Mouse (Mus musculus) testis, adult 2 months (tissue): ENCODE measurements around the gene Cdh22. TPM values are rescaled to one million over a fixed set of nuclear protein-coding genes. Genes with fewer than 3 reads are reported as not detected.

Experiments used
- H3K27ac ChIP-seq: fragments of 200-500 bp; 2 replicates; pipeline ENCODE4 v1.5.1; 2012; ENCODE audit warnings: low read depth, low read length; ENCODE audit not compliant: control insufficient read depth, insufficient read depth
- H3K27me3 ChIP-seq: fragments of 200-500 bp; 2 replicates; pipeline ENCODE4 v1.6.1; 2012; ENCODE audit warnings: mild to moderate bottlenecking, low read length, moderate library complexity; ENCODE audit not compliant: control insufficient read depth, insufficient read depth
- H3K36me3 ChIP-seq: fragments of 200-500 bp; 2 replicates; pipeline ENCODE4 v1.6.1; 2012; ENCODE audit warnings: mild to moderate bottlenecking, low read length; ENCODE audit not compliant: control insufficient read depth, insufficient read depth
- H3K4me1 ChIP-seq: fragments of 200-500 bp; 2 replicates; pipeline ENCODE4 v1.6.1; 2012; ENCODE audit warnings: low read length; ENCODE audit not compliant: control insufficient read depth, insufficient read depth
- H3K4me3 ChIP-seq: fragments of 200-500 bp; 2 replicates; pipeline ENCODE4 v1.5.1; 2012; ENCODE audit warnings: low read depth, mild to moderate bottlenecking, low read length, moderate library complexity, mixed read lengths; ENCODE audit not compliant: control insufficient read depth
- CTCF ChIP-seq: fragments of 200-500 bp; IDR thresholded peaks from 2 replicates; pipeline ENCODE4 v1.5.1; 2012; ENCODE audit warnings: low read depth, mild to moderate bottlenecking, inconsistent platforms, low read length, moderate library complexity; ENCODE audit not compliant: control insufficient read depth, insufficient read depth, insufficient replicate concordance
- POLR2A ChIP-seq: fragments of 200-500 bp; IDR thresholded peaks from 2 replicates; pipeline ENCODE4 v1.6.1; 2012; ENCODE audit warnings: low read depth, mild to moderate bottlenecking, inconsistent platforms, low read length, moderate library complexity; ENCODE audit not compliant: control insufficient read depth
- polyA plus RNA-seq: library from polyadenylated mRNA; depleted of rRNA; stranded (reverse); fragments of >200 nt; gene quantifications from 2 replicates; pipeline ENCODE4 v1.2.3, GENCODE M21; 2012; rRNA removed

The Cdh22 gene
- polyA plus RNA-seq, 1 experiment: 0.37 TPM

- Histone ChIP-seq H3K4me3 (no peak overlapping the region), H3K27ac (no peak overlapping the region), H3K27me3 (no peaks in the 10 kb centered on the region), H3K4me1 (peaks cover 2% of the 10 kb centered on the region; the same call in 1 of the 2 replicates), H3K36me3 (no peaks in the 10 kb centered on the region)
- TF ChIP-seq CTCF (no peak), POLR2A (no peak)
Observed at GRCm38 (mm10) chr2:165073381-165073781, 161.3 kb downstream of the Cdh22 start.

DNA sequence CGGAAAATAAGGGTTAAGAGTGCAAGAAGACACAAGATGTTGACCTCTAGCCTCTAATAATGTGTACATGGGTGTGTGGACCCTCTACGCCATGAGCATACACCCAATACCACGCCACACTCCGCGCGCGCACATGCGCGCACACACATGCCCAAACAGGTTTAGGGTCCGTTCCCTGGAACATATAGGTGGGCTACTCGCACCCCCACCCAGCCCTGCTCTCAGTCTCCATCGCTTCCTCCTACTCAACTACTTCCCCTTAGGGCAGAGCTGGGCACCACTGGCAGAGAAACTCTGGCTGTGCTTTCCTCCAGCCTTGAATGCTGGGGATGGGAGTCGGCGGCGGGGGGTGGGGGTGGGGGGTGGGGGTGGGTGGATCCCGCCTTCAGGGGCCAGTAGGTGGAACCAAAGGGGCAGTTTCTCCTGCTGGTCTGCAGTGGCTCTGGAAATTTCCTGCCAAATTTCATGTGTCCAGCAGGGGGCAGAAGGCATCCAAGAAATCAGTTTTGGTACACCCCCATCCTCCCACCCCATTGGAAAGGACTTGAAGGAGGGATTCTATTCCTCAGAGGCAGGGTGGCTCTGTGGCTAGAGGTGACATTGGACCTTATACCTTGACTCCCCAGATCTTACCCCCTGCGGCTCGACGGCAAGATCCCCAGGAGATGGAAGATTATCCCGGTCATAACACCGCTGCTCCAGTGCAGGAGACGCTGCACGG lies 164.4 kb downstream of the Cdh22 start:
- no peaks in the 10 kb centered on the region for H3K36me3 ChIP-seq
- H3K4me1 ChIP-seq: peaks cover 2% of the 10 kb centered on the region; the same call in 1 of the 2 replicates
- TF ChIP-seq CTCF (peak; percentile 15; the same call in 1 of the 2 replicates), POLR2A (no peak)
- no peak overlapping the region for H3K27ac ChIP-seq
- no peak overlapping the region for H3K4me3 ChIP-seq
- H3K27me3 ChIP-seq: no peaks in the 10 kb centered on the region

GRCm38 (mm10) chr2:165068806-165069205 lies 165.8 kb downstream of the Cdh22 start:
- Histone ChIP-seq H3K36me3 (no peaks in the 10 kb centered on the region), H3K27me3 (no peaks in the 10 kb centered on the region), H3K27ac (no peak overlapping the region), H3K4me3 (no peak overlapping the region), H3K4me1 (peaks cover 2% of the 10 kb centered on the region; the same call in 1 of the 2 replicates)
- TF ChIP-seq POLR2A (no peak), CTCF (no peak)

DNA sequence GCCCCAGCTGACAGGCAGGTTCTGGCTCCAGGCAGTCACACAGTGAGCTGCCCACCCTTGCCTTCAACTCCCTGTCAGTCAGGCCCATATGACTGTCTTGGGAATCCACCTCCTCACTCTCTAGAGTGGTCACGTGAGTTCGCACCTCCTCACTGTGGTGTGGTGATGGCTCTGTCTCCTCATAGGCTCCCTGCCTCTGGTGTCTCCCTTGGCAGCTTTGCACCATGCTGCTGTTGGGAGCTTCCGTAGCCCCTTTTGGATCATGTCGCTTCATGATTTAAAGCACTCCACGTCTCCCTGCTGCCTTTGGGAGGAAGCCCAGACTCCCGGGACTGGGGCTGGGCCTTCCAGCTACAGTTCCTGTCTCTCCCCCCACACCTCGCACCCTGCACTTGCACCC lies 170.2 kb downstream of the Cdh22 start:
- no peaks in the 10 kb centered on the region for H3K36me3 ChIP-seq
- no peaks in the 10 kb centered on the region for H3K4me1 ChIP-seq
- no peaks in the 10 kb centered on the region for H3K27me3 ChIP-seq
- no peak overlapping the region for H3K27ac ChIP-seq
- no peak overlapping the region for H3K4me3 ChIP-seq
- TF ChIP-seq POLR2A: no peak
- TF ChIP-seq CTCF: no peak

DNA sequence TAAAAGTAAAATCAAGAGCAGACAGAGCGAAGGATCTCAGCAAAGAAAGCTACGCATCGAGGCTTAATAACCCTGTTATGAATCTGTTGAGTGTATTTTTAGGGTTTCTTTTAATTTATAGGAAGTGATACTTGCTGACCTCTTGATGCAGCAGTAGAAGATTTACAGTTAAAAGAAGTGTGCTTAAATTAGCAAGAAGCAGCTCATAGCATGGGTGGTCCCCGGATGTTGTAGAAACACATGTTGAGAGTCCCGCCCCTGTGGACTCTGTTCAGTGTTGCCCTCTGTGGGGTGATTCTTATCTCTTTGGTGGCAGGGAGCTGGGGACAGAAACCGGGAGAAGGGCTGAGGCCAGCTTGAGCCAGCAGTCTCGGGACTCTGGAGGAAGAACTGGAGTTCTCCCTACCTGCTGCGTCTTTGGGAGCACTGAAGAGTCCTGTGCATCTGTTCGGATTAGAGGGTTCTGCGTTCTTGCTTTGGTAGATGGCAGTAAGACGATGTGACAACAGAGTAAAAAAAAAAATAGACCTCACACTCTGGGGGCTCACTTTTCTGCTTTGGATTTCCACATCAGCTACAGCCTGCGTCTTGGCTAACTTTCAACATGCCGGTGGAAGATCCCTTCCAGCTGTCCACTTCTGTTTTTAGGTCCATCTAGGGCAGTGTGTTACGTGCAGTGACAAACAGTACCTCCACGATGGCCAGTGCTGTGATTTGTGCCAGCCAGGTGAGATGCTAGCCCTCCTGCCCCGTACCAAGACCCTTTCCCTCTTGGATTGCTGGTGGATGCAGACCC lies 172.8 kb downstream of the Cdh22 start:
- Histone ChIP-seq H3K4me3 (no peak overlapping the region), H3K27me3 (no peaks in the 10 kb centered on the region), H3K27ac (no peak overlapping the region), H3K4me1 (no peaks in the 10 kb centered on the region), H3K36me3 (no peaks in the 10 kb centered on the region)
- no peak for TF ChIP-seq POLR2A
- TF ChIP-seq CTCF: no peak

Other genes with a start within 250 kb of the Cdh22 start
- 37.0 and 40.3 TPM in 2 replicates for gene Ncoa5, start 200.0 kb downstream of the Cdh22 start, polyA plus RNA-seq
- gene Cd40, start 179.2 kb downstream of the Cdh22 start, polyA plus RNA-seq: 0.54 and 0.99 TPM in 2 replicates
- gene 1700025C18Rik, start 144.1 kb downstream of the Cdh22 start, polyA plus RNA-seq: 26.9 and 28.7 TPM in 2 replicates
- 55.2 and 58.7 TPM in 2 replicates for gene Slc35c2, start 53.0 kb upstream of the Cdh22 start, polyA plus RNA-seq
- gene Elmo2, start 91.6 kb upstream of the Cdh22 start, polyA plus RNA-seq: 13.8 and 14.3 TPM in 2 replicates
- gene Zfp663, start 133.9 kb upstream of the Cdh22 start, polyA plus RNA-seq: not detected in 2 replicates
- 0.99 and 1.1 TPM in 2 replicates for gene Zfp334, start 153.4 kb upstream of the Cdh22 start, polyA plus RNA-seq
- gene Ocstamp, start 165.6 kb upstream of the Cdh22 start, polyA plus RNA-seq: 0.07 and 0.08 TPM in 2 replicates
- 0.67 and 0.85 TPM in 2 replicates for gene Slc13a3, start 238.4 kb upstream of the Cdh22 start, polyA plus RNA-seq